Mouse (Mus musculus) CH12.LX (cell line): ENCODE results near the gene Kat14.

Experiments used
- BHLHE40 ChIP-seq: IDR thresholded peaks from 2 replicates; pipeline ENCODE4 v1.6.1; 2011; ENCODE audit warnings: mild to moderate bottlenecking, low read depth, low read length, improper control_type of control experiment
- CTCF ChIP-seq, 2 experiments: IDR thresholded peaks in 1 of 2; conservative IDR thresholded peaks in 1 of 2; 2 replicates each; pipeline ENCODE4 v1.5.1; 2011 to 2012; ENCODE audit warnings: low read depth in 2 of 2, low read length in 2 of 2, improper control_type of control experiment in 1 of 2, inconsistent platforms in 1 of 2, mild to moderate bottlenecking in 1 of 2, moderate library complexity in 1 of 2
- ELF1 ChIP-seq: IDR thresholded peaks from 2 replicates; pipeline ENCODE4 v1.6.1; 2014; ENCODE audit warnings: low read depth, mild to moderate bottlenecking, inconsistent platforms, low read length, improper control_type of control experiment
- EP300 ChIP-seq: IDR thresholded peaks from 2 replicates; pipeline ENCODE4 v1.6.1; 2011; ENCODE audit warnings: low read length, improper control_type of control experiment
- ETS1 ChIP-seq: conservative IDR thresholded peaks from 2 replicates; pipeline ENCODE4 v1.6.1; 2012; ENCODE audit warnings: low read depth, mild to moderate bottlenecking, inconsistent platforms, low read length, improper control_type of control experiment, moderate library complexity
- JUN ChIP-seq: IDR thresholded peaks from 2 replicates; pipeline ENCODE4 v1.6.1; 2011; ENCODE audit warnings: low read depth, mild to moderate bottlenecking, low read length, improper control_type of control experiment, moderate library complexity; ENCODE audit not compliant: insufficient read depth
- PAX5 ChIP-seq: IDR thresholded peaks from 2 replicates; pipeline ENCODE4 v1.6.1; 2012; ENCODE audit warnings: low read length, inconsistent platforms, mixed read lengths
- POLR2A ChIP-seq: IDR thresholded peaks from 2 replicates; pipeline ENCODE4 v1.6.1; 2011; ENCODE audit warnings: low read depth, mild to moderate bottlenecking, improper control_type of control experiment, low read length
- SMC3 ChIP-seq: IDR thresholded peaks from 2 replicates; pipeline ENCODE4 v1.6.1; 2011; ENCODE audit warnings: low read depth, low read length, improper control_type of control experiment
- USF1 ChIP-seq: IDR thresholded peaks from 2 replicates; pipeline ENCODE4 v1.6.1; 2014; ENCODE audit warnings: low read depth, mild to moderate bottlenecking, inconsistent platforms, low read length, improper control_type of control experiment
- ZC3H11A ChIP-seq: IDR thresholded peaks from 2 replicates; pipeline ENCODE4 v1.6.1; 2012; ENCODE audit warnings: low read depth, mild to moderate bottlenecking, inconsistent platforms, low read length, improper control_type of control experiment
- ZKSCAN1 ChIP-seq: IDR thresholded peaks from 2 replicates; pipeline ENCODE4 v1.6.1; 2012; ENCODE audit warnings: low read depth, inconsistent platforms, low read length, improper control_type of control experiment, borderline replicate concordance
- ZNF384 ChIP-seq: IDR thresholded peaks from 2 replicates; pipeline ENCODE4 v1.6.1; 2012; ENCODE audit warnings: low read depth, low read length, improper control_type of control experiment, inconsistent platforms

GRCm38 (mm10) chr2:144400659-144401058 is 31.9 kb downstream of the Kat14 start:
- TF ChIP-seq ELF1 (no peak), ZC3H11A (no peak), JUN (no peak), USF1 (no peak), EP300 (no peak), SMC3 (no peak), CTCF (conservative IDR thresholded peaks at IDR 0.05 in 1 of 2, IDR thresholded peaks at IDR 0.05 in 1 of 2; ENCODE audit: low read depth in 2 of 2, low read length in 2 of 2) (no peak), ETS1 (no peak), PAX5 (no peak), ZKSCAN1 (no peak), ZNF384 (no peak), BHLHE40 (no peak), POLR2A (no peak)
